Mouse (Mus musculus) forebrain, embryonic 12.5 days (tissue): ENCODE measurements around the gene Olfr727. TPM values are rescaled to one million over a fixed set of nuclear protein-coding genes. Genes with fewer than 3 reads are reported as not detected.

Experiments used
- ATAC-seq: fragments of 200-750 bp; cut with Nextera tagmentation; 2 replicates; pipeline ENCODE4 v1.8.0; 2017; ENCODE audit warnings: moderate TSS enrichment; ENCODE audit not compliant: low FRiP score
- H3K27ac ChIP-seq: fragments of 300-500 bp; sonication (generic); 2 replicates; pipeline ENCODE4 v1.5.1; 2016; ENCODE audit warnings: mild to moderate bottlenecking
- H3K27me3 ChIP-seq: fragments of 300-500 bp; sonication (generic); 2 replicates; pipeline ENCODE4 v1.6.1; 2016; ENCODE audit warnings: mild to moderate bottlenecking
- H3K36me3 ChIP-seq: fragments of 300-500 bp; sonication (generic); replicated peaks from 2 replicates; pipeline ENCODE4 v1.6.1; 2016; ENCODE audit warnings: mild to moderate bottlenecking
- H3K4me1 ChIP-seq: fragments of 300-500 bp; sonication (generic); 2 replicates; pipeline ENCODE4 v1.6.1; 2016
- H3K4me2 ChIP-seq: fragments of 300-500 bp; sonication (generic); 2 replicates; pipeline ENCODE4 v1.6.1; 2016; ENCODE audit warnings: mild to moderate bottlenecking, moderate library complexity
- H3K4me3 ChIP-seq: fragments of 300-500 bp; sonication (generic); replicated peaks from 2 replicates; pipeline ENCODE4 v1.5.1; 2016; ENCODE audit warnings: mild to moderate bottlenecking
- H3K9ac ChIP-seq: fragments of 300-500 bp; sonication (generic); 2 replicates; pipeline ENCODE4 v1.6.1; 2016; ENCODE audit warnings: mild to moderate bottlenecking
- H3K9me3 ChIP-seq: fragments of 300-500 bp; sonication (generic); 2 replicates; pipeline ENCODE4 v1.6.1; 2016
- WGBS: fragments of 180-500 bp; shearing (Covaris S2); methylation state at CpG from one replicate; pipeline ENCODE4 v1.1.7; 2016; 5-methylcytosine and 5-hydroxymethylcytosine counted together
- polyA plus RNA-seq: library from polyadenylated mRNA; unstranded; fragments of >200 nt; fragmentation: Nextera tagmentation; extraction: Ambion mirVana; gene quantifications from 2 replicates; pipeline ENCODE4 v1.2.1, GENCODE M21; 2016

Gene Olfr727
- not detected in 2 replicates for polyA plus RNA-seq

GRCm38 (mm10) chr14:50122886-50123285 is at the start of gene Olfr727:
Olfr727 (plus strand) TSS chr14:50123186.
- Histone ChIP-seq H3K27me3 (no peaks in the 10 kb centered on the region), H3K36me3 (no peaks in the 10 kb centered on the region), H3K9me3 (no peaks in the 10 kb centered on the region), H3K27ac (no peak within 1 kb of the TSS), H3K4me2 (no peak within 1 kb of the TSS), H3K4me3 (no peak within 1 kb of the TSS), H3K9ac (no peak within 1 kb of the TSS), H3K4me1 (no peaks in the 10 kb centered on the region)
- 88% methylated on average over 1 of the region's 1 CpGs for WGBS
- no peak for ATAC-seq

- WGBS, result 66% methylated on average over 1 of the region's 1 CpGs
- no peaks in the 10 kb centered on the region for H3K27me3 ChIP-seq
- H3K4me1 ChIP-seq, result no peaks in the 10 kb centered on the region
- H3K36me3 ChIP-seq, result no peaks in the 10 kb centered on the region
- H3K9me3 ChIP-seq, result no peaks in the 10 kb centered on the region
- no peak within 1 kb of the TSS for H3K4me2 ChIP-seq
- no peak within 1 kb of the TSS for H3K27ac ChIP-seq
- ATAC-seq, result no peak
- no peak within 1 kb of the TSS for H3K9ac ChIP-seq
- H3K4me3 ChIP-seq, result no peak within 1 kb of the TSS
Measured at GRCm38 (mm10) chr14:50090853-50091252, 32.1 kb upstream of the Olfr727 start, which contains the start of gene Olfr726. Olfr726 (minus strand) TSS chr14:50090953.

- Histone ChIP-seq H3K27ac (no peak within 1 kb of the TSS), H3K4me2 (no peak within 1 kb of the TSS), H3K9me3 (no peaks in the 10 kb centered on the region), H3K9ac (no peak within 1 kb of the TSS), H3K27me3 (no peaks in the 10 kb centered on the region), H3K4me3 (no peak within 1 kb of the TSS), H3K4me1 (no peaks in the 10 kb centered on the region), H3K36me3 (no peaks in the 10 kb centered on the region)
- WGBS, result 92% methylated on average over 5 of the region's 5 CpGs
- no peak for ATAC-seq
Measured at GRCm38 (mm10) chr14:50142580-50142979, 19.6 kb downstream of the Olfr727 start, which contains the start of gene Olfr728. Olfr728 (minus strand) TSS chr14:50142680.

GRCm38 (mm10) chr14:50152810-50153209 is 29.8 kb downstream of the Olfr727 start, which contains the start of gene Olfr729:
Olfr729 (minus strand) TSS chr14:50152910.
- ATAC-seq, result no peak
- Histone ChIP-seq H3K36me3 (no peaks in the 10 kb centered on the region), H3K4me3 (no peak within 1 kb of the TSS), H3K9me3 (no peaks in the 10 kb centered on the region), H3K9ac (no peak within 1 kb of the TSS), H3K27me3 (no peaks in the 10 kb centered on the region), H3K27ac (no peak within 1 kb of the TSS), H3K4me2 (no peak within 1 kb of the TSS), H3K4me1 (no peaks in the 10 kb centered on the region)

Other genes starting within 250 kb of the Olfr727 start
- gene Olfr722, start 221.2 kb upstream of the Olfr727 start, polyA plus RNA-seq, result not detected in 2 replicates
- gene Olfr723, start 191.4 kb upstream of the Olfr727 start, polyA plus RNA-seq, result not detected in 2 replicates
- not detected in 2 replicates for gene Olfr724, start 159.9 kb upstream of the Olfr727 start, polyA plus RNA-seq
- not detected in 2 replicates for gene Olfr725, start 82.8 kb upstream of the Olfr727 start, polyA plus RNA-seq
- not detected in 2 replicates for gene Olfr726, start 32.2 kb upstream of the Olfr727 start, polyA plus RNA-seq
- gene Olfr728, start 19.5 kb downstream of the Olfr727 start, polyA plus RNA-seq, result not detected in 2 replicates
- gene Olfr729, start 29.7 kb downstream of the Olfr727 start, polyA plus RNA-seq, result not detected in 2 replicates
- gene Olfr730, start 65.0 kb downstream of the Olfr727 start, polyA plus RNA-seq, result not detected in 2 replicates
- gene Olfr731, start 118.7 kb downstream of the Olfr727 start, polyA plus RNA-seq, result not detected in 2 replicates
- not detected in 2 replicates for gene Olfr732, start 161.0 kb downstream of the Olfr727 start, polyA plus RNA-seq
- not detected in 2 replicates for gene Olfr733, start 178.3 kb downstream of the Olfr727 start, polyA plus RNA-seq
- not detected in 2 replicates for gene Olfr734, start 203.6 kb downstream of the Olfr727 start, polyA plus RNA-seq
- not detected in 2 replicates for gene Olfr735, start 225.7 kb downstream of the Olfr727 start, polyA plus RNA-seq
- gene Tlr11, start 234.7 kb downstream of the Olfr727 start, polyA plus RNA-seq, result not detected in 2 replicates